Mouse (Mus musculus): ENCODE measurements around the gene Smyd4. TPM values are rescaled to one million over a fixed set of nuclear protein-coding genes. Genes with fewer than 3 reads are reported as not detected.

The Smyd4 gene
- 7.2 and 7.9 TPM in 2 replicates for polyA plus RNA-seq (2012; rRNA removed)
- polyA plus RNA-seq (2014; fragmentation: Nextera tagmentation; extraction: Ambion mirVana) = 11.6 and 12.9 TPM in 2 replicates

- Histone ChIP-seq H3K36me3 (ENCODE audit: control insufficient read depth, insufficient read depth, low read length) (no peaks in the 10 kb centered on the region; the same call in 1 of the 2 replicates), H3K9me3 (ENCODE audit: control insufficient read depth, low read length) (no peaks in the 10 kb centered on the region), H3K4me2 (replicated peaks; ENCODE audit: low read depth, low read length, severe bottlenecking) (peak within 1 kb of the TSS; percentile 76), H3K27me3 (ENCODE audit: control insufficient read depth, insufficient read depth, low read length) (no peaks in the 10 kb centered on the region), H3K27ac (replicated peaks; ENCODE audit: low read depth, low read length) (peak within 1 kb of the TSS; percentile 56; the same call in 1 of the 2 replicates), H3K4me3 (replicated peaks; ENCODE audit: low read length) (peak within 1 kb of the TSS; percentile 70), H3K9ac (ENCODE audit: low read depth, low read length, severe bottlenecking) (peak within 1 kb of the TSS; percentile 68), H3K4me1 (ENCODE audit: control insufficient read depth, insufficient read depth, low read length) (peaks cover 21% of the 10 kb centered on the region)
- WGBS = under 1% methylated on average over 44 of the region's 56 CpGs
- peak; percentile 100 for ATAC-seq (ENCODE audit: low FRiP score, low read depth)
- peak; percentile 38; the same call in 1 of the 2 replicates for TF ChIP-seq POLR2A (IDR thresholded peaks at IDR 0.05; ENCODE audit: borderline replicate concordance, extremely low read depth, insufficient read depth, insufficient read length)
- DNase-seq (ENCODE audit: low spot score) = peak; percentile 95
Measured at GRCm38 (mm10) chr11:75348199-75348889, at the start of gene Smyd4, which contains the start of gene Rpa1. TSS of gene Smyd4 (plus strand) at chr11:75348433. TSS of gene Rpa1 (minus strand) at chr11:75348324.

DNA sequence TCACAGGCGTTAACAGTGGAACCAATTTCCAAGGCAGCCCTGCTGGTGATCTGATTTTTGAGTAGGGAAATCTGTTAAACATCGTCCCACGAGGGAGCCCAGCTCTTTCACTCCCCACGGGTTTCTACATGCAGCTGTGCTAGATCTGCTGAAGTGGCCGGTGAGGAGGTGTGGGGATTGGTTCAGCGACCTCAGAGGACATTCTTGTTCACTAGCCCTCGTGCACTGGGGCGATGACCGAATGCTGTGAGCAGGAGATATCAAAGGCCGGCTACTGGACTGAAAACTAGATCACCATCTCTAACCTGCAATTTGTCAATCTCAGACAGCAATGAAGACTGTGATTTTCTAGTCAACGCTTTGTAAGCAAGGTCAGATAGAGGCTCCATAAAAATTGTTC is 49.7 kb upstream of the Smyd4 start:
- no peak overlapping the region for H3K27ac ChIP-seq (replicated peaks; ENCODE audit: low read depth, low read length)
- H3K4me1 ChIP-seq (ENCODE audit: control insufficient read depth, insufficient read depth, low read length) = peaks cover 8% of the 10 kb centered on the region; the same call in 1 of the 2 replicates
- H3K27me3 ChIP-seq (ENCODE audit: control insufficient read depth, insufficient read depth, low read length) = no peaks in the 10 kb centered on the region
- WGBS = 53% methylated on average over 11 of the region's 11 CpGs
- no peak overlapping the region for H3K4me2 ChIP-seq (replicated peaks; ENCODE audit: low read depth, low read length, severe bottlenecking)
- ATAC-seq (ENCODE audit: low FRiP score, low read depth) (no peak), DNase-seq (ENCODE audit: low spot score) (no peak)
- no peak overlapping the region for H3K9ac ChIP-seq (ENCODE audit: low read depth, low read length, severe bottlenecking)
- no peaks in the 10 kb centered on the region for H3K9me3 ChIP-seq (ENCODE audit: control insufficient read depth, low read length)
- H3K4me3 ChIP-seq (replicated peaks; ENCODE audit: low read length) = no peak overlapping the region
- peaks cover 31% of the 10 kb centered on the region for H3K36me3 ChIP-seq (ENCODE audit: control insufficient read depth, insufficient read depth, low read length)
- no peak for TF ChIP-seq POLR2A (IDR thresholded peaks at IDR 0.05; ENCODE audit: borderline replicate concordance, extremely low read depth, insufficient read depth, insufficient read length)

GRCm38 (mm10) chr11:75299786-75300185 is 48.4 kb upstream of the Smyd4 start:
- H3K36me3 ChIP-seq (ENCODE audit: control insufficient read depth, insufficient read depth, low read length) = peaks cover 34% of the 10 kb centered on the region
- no peak for TF ChIP-seq POLR2A (IDR thresholded peaks at IDR 0.05; ENCODE audit: borderline replicate concordance, extremely low read depth, insufficient read depth, insufficient read length)
- no peak overlapping the region for H3K27ac ChIP-seq (replicated peaks; ENCODE audit: low read depth, low read length)
- 0 out of 2 replicates have a peak, but pooled peaks cover 3% of the 10 kb centered on the region for H3K4me1 ChIP-seq (ENCODE audit: control insufficient read depth, insufficient read depth, low read length)
- DNase-seq (ENCODE audit: low spot score) (no peak), ATAC-seq (ENCODE audit: low FRiP score, low read depth) (no peak)
- H3K9me3 ChIP-seq (ENCODE audit: control insufficient read depth, low read length) = no peaks in the 10 kb centered on the region
- H3K27me3 ChIP-seq (ENCODE audit: control insufficient read depth, insufficient read depth, low read length) = no peaks in the 10 kb centered on the region
- H3K9ac ChIP-seq (ENCODE audit: low read depth, low read length, severe bottlenecking) = no peak overlapping the region
- H3K4me2 ChIP-seq (replicated peaks; ENCODE audit: low read depth, low read length, severe bottlenecking) = no peak overlapping the region
- no peak overlapping the region for H3K4me3 ChIP-seq (replicated peaks; ENCODE audit: low read length)
- WGBS = 81% methylated on average over 10 of the region's 10 CpGs

DNA sequence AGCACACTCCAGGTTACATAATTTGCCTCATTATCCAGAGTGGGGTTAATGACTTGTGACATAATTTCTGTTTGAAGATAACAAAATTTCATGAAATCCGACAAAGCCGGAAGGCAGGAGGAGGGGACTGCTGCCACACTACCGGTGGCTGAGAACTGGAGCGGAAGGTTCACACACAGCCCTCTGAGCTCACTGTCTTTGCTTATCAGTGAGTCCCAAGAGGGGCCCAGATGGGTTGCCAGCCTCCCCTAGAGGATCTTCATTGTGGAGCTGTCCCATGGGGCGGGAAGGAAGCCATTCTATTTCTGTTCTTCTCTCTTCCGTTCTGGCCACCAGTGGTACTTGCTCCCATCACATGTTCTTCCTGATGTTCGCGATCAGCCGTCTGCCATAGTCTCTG is 47.3 kb upstream of the Smyd4 start:
- Histone ChIP-seq H3K4me1 (ENCODE audit: control insufficient read depth, insufficient read depth, low read length) (0 out of 2 replicates have a peak, but pooled peaks cover 3% of the 10 kb centered on the region), H3K9ac (ENCODE audit: low read depth, low read length, severe bottlenecking) (no peak overlapping the region), H3K27me3 (ENCODE audit: control insufficient read depth, insufficient read depth, low read length) (no peaks in the 10 kb centered on the region), H3K36me3 (ENCODE audit: control insufficient read depth, insufficient read depth, low read length) (peaks cover 45% of the 10 kb centered on the region), H3K27ac (replicated peaks; ENCODE audit: low read depth, low read length) (no peak overlapping the region), H3K9me3 (ENCODE audit: control insufficient read depth, low read length) (no peaks in the 10 kb centered on the region), H3K4me3 (replicated peaks; ENCODE audit: low read length) (no peak overlapping the region), H3K4me2 (replicated peaks; ENCODE audit: low read depth, low read length, severe bottlenecking) (no peak overlapping the region)
- no peak for TF ChIP-seq POLR2A (IDR thresholded peaks at IDR 0.05; ENCODE audit: borderline replicate concordance, extremely low read depth, insufficient read depth, insufficient read length)
- WGBS = 87% methylated on average over 9 of the region's 9 CpGs
- DNase-seq (ENCODE audit: low spot score) (no peak), ATAC-seq (ENCODE audit: low FRiP score, low read depth) (no peak)

- Histone ChIP-seq H3K4me3 (replicated peaks; ENCODE audit: low read length) (no peak overlapping the region), H3K36me3 (ENCODE audit: control insufficient read depth, insufficient read depth, low read length) (peaks cover 73% of the 10 kb centered on the region), H3K9ac (ENCODE audit: low read depth, low read length, severe bottlenecking) (no peak overlapping the region), H3K27me3 (ENCODE audit: control insufficient read depth, insufficient read depth, low read length) (no peaks in the 10 kb centered on the region), H3K4me2 (replicated peaks; ENCODE audit: low read depth, low read length, severe bottlenecking) (no peak overlapping the region), H3K27ac (replicated peaks; ENCODE audit: low read depth, low read length) (no peak overlapping the region), H3K4me1 (ENCODE audit: control insufficient read depth, insufficient read depth, low read length) (no peaks in the 10 kb centered on the region), H3K9me3 (ENCODE audit: control insufficient read depth, low read length) (no peaks in the 10 kb centered on the region)
- WGBS = 84% methylated on average over 9 of the region's 9 CpGs
- ATAC-seq (ENCODE audit: low FRiP score, low read depth) (no peak), DNase-seq (ENCODE audit: low spot score) (no peak)
- TF ChIP-seq POLR2A (IDR thresholded peaks at IDR 0.05; ENCODE audit: borderline replicate concordance, extremely low read depth, insufficient read depth, insufficient read length) = no peak
Measured at GRCm38 (mm10) chr11:75304797-75305196, 43.4 kb upstream of the Smyd4 start.

Measured in limb, embryonic 14.5 days (tissue).